Mouse (Mus musculus) thymus, postnatal 25 days (tissue): Measurements from ENCODE around the gene C130050O18Rik.
A peak's percentile ranks its signal among the peaks of the same experiment; 100 is the strongest.
"Not testable (repeated sequence)": the region's sequence is repeated elsewhere in the genome, so short reads cannot be mapped to it uniquely, and the experiment has no call there.

Experiments
- DNase-seq: peaks from one replicate; pipeline ENCODE4 v3.0.0; 2022

Gene C130050O18Rik

GRCm38 (mm10) chr5:139380385-139381248, 24.5 kb upstream of the C130050O18Rik start:
- DNase-seq: peak; percentile 80

GRCm38 (mm10) chr5:139381586-139382513, 23.2 kb upstream of the C130050O18Rik start:
- peak; percentile 82 for DNase-seq

- peak; percentile 71 for DNase-seq
Observed at GRCm38 (mm10) chr5:139382760-139383159, 22.3 kb upstream of the C130050O18Rik start.

GRCm38 (mm10) chr5:139383234-139383633, 21.8 kb upstream of the C130050O18Rik start:
- DNase-seq: peak; percentile 39

GRCm38 (mm10) chr5:139384531-139384930, 20.5 kb upstream of the C130050O18Rik start:
- no peak for DNase-seq

- no peak for DNase-seq
Observed at GRCm38 (mm10) chr5:139386047-139386446, 19.0 kb upstream of the C130050O18Rik start.

- DNase-seq: no peak
Observed at GRCm38 (mm10) chr5:139387329-139388194, 17.5 kb upstream of the C130050O18Rik start.

GRCm38 (mm10) chr5:139388195-139388570, 16.9 kb upstream of the C130050O18Rik start:
- no peak for DNase-seq

GRCm38 (mm10) chr5:139388694-139389675, 16.1 kb upstream of the C130050O18Rik start:
- DNase-seq: no peak

- DNase-seq: no peak
Observed at GRCm38 (mm10) chr5:139389676-139390061, 15.4 kb upstream of the C130050O18Rik start.

GRCm38 (mm10) chr5:139390324-139391119, 14.6 kb upstream of the C130050O18Rik start:
- DNase-seq: not testable (repeated sequence)

- no peak for DNase-seq
Observed at GRCm38 (mm10) chr5:139391309-139391990, 13.6 kb upstream of the C130050O18Rik start.

GRCm38 (mm10) chr5:139392219-139393196, 12.6 kb upstream of the C130050O18Rik start:
- DNase-seq: no peak

- DNase-seq: no peak
Observed at GRCm38 (mm10) chr5:139393197-139393588, 11.9 kb upstream of the C130050O18Rik start.

GRCm38 (mm10) chr5:139394399-139394798, 10.7 kb upstream of the C130050O18Rik start:
- DNase-seq: no peak

GRCm38 (mm10) chr5:139395528-139395927, 9.6 kb upstream of the C130050O18Rik start:
- DNase-seq: no peak

GRCm38 (mm10) chr5:139397359-139397916, 7.6 kb upstream of the C130050O18Rik start:
- no peak for DNase-seq
